Mouse (Mus musculus) layer of hippocampus, postnatal 10 days (tissue): ENCODE data around the gene Slc6a17. TPM values are rescaled to one million over a fixed set of nuclear protein-coding genes. Genes with fewer than 3 reads are reported as not detected.

Experiments used
- DNase-seq, 2 experiments: peaks; one replicate each; pipeline ENCODE4 v3.0.0; 2021; ENCODE audit warnings: low spot score in 2 of 2
- long read RNA-seq: library from polyadenylated mRNA; stranded (forward); transcript quantifications from one replicate; pipeline ENCODE4 v2.0.0, GENCODE M21; 2023
- total RNA-seq, 2 experiments: library from RNA; stranded (reverse); gene quantifications; 2 replicates each; pipeline ENCODE4 v1.2.3; 2021

Gene Slc6a17
- total RNA-seq: 100 to 1,000 TPM; 197 to 222 TPM
- long read RNA-seq, full-length matches to known transcripts: 2 of 50 reads
- long read RNA-seq, partial matches to known transcripts: 6 of 50 reads
- long read RNA-seq, other reads (novel, unspliced or antisense): 42 of 50 reads

DNA sequence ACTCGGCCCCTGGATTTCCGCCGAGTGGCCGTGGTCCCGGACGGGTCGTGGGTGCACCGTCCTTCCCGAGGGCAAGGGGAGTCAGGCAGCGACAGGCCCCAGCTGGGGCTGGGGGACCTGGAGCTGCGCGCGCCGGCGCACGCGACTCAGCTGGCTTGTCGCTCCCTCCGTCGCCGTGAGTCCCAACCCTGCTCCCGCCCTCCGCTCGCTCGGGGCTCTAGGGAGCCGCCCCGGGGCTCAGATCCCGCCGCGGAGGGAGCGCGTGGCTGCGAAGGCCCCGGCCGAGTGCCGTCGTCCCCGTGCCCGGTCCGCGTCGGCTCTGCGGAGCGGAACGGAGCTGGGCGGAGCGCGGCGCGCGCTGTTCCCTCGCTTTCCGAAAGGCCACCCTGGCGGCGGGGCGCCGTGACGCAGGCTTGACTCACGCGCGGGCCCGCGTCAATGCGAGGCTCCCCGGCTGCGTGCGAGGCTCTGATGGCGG, at the start of gene Slc6a17:
Gene Slc6a17 (minus strand): TSS at position 388 of the 478 bp plus-strand sequence.
- DNase-seq: peak; percentile 80 to 85

DNA sequence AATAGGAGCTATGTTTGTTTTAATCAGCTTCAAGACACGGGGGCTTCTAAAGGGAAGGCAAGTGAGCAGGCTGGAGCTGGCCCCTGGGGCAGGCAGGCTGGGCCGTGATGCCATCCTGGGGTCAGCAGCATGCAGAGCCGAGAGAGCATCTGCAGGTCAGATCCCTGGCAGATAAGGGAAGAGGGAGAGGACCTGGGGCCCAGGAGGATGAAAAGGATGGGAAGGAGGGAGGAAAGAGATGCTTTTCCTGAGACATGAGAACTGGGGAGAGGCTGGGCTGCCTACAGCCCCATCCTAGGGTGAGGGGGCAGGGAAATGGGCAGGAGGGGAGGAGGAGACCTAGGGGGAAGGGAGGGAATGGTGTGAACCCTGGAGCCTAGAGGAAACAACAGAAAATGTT, 47.5 kb upstream of the Slc6a17 start:
- no peak for DNase-seq

DNA sequence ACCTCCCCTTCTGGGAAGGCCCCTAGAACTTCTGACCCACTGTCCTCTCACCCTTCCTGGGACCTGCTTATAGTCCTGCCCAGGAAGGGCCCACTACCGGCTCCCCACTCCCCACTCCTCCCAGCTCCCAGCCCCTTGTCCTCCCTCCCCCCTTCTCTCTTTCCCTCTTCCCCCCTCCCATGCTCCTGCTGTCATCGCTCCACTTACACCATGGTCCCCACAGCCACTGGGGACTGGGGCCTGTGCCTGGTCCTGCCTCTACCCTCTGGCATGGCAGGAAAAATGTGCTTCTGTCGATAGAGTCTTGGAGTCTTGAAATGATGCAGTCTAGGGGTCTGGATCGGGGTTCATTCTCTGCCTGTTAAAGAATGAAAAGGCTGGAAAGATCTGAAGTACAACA, 46.1 kb upstream of the Slc6a17 start:
- no peak for DNase-seq

DNA sequence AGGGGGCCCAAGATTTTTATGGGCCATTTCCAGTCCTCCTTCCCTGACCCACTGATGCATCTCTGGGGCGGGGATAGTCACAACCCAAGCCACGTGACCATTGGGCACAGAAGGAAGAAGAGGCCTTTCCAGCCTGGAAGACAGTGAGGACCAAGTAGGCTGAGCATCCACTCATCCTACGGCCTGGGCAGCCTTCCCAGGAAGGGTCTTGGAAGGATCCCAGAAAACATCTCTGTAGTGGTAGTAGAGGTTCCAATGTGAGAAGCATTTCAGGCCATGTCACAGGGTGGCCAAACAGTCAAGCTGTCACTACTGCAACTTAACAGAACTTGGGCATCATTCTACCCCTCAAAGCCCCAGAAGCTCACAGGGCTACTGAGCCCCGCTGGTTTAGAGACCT, 44.8 kb upstream of the Slc6a17 start:
- no peak for DNase-seq

DNA sequence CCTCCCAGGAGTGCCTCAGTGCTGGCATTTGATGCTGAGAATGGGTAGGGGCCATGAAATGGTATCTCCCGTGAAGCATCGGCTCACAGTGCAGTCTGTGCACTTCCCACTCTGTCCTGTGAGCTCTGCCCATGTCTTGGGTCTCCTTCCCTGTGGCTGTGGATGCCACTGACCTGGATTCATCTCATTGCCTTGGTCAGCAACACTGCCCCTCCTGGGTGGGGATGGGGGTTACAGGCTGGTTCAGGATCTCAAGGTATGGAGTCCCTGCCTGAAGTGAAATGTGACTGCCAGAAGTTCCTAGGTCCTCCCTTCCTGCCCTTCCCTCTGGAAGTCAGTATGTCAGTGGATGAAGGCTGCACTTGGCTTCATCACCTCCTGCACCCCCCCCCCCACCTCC, 44.3 kb upstream of the Slc6a17 start:
- DNase-seq: no peak

DNA sequence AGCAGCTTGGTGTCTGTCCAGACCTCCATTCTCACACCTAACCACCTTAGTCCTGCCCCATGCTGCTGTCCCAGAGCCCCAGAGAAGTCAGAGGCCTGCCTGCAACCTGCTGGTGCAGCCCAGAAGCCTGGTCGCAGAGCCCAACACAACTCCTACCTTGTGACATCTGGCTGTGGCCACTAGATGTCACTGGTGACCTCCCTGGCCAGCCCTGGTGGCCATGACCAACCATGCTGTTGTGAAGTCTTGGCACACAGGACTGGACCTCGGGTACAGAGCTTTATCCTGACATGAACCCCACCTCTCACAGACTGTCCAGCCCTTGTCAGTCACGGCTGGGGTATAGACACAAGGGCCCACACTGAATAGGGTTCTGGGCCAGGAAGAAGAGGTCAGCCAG, 41.4 kb upstream of the Slc6a17 start:
- DNase-seq: peak; percentile 60 to 75

DNA sequence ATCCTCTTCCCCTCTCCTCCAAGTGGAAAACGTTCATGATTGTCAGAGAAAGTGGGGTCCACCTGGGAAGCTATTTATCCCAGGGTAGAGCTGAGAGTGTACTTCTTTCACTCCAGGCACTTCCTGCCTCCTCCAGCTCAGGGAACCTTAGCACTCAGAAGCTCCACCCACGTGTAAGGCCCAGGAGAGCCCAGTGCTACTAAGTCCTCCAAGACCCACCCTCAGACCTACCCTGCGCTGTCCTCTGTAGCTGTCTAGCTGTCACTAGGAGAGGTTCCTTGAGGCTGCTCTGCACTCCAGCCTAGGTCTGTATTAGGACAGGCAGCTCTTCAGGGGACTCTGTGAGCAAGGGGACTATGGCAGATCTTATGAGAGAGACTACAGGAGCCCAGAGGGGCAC, 40.9 kb upstream of the Slc6a17 start:
- DNase-seq: no peak

DNA sequence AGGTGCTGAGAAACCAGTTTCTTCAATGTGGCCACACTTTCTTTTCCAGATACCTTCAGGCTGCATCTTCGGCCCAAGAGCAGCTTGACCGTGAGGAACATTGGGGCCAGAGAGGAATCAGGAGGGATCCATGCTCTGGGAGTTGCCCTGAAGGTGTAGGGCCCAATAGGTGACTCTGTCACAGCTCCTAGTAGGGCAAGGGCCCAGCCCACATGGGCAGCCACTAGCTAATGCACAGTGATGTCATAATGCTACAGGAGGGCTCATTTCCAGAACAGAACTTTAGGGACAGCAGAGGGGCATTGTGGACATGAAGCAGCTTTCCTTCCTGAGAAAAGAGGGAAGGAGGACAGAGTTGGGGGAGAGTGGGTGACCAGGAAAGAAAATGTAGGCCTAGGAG, 37.0 kb upstream of the Slc6a17 start, which contains the start of gene Ubl4b:
Gene Ubl4b (minus strand): TSS at position 232 of the 400 bp plus-strand sequence.
- no peak for DNase-seq

DNA sequence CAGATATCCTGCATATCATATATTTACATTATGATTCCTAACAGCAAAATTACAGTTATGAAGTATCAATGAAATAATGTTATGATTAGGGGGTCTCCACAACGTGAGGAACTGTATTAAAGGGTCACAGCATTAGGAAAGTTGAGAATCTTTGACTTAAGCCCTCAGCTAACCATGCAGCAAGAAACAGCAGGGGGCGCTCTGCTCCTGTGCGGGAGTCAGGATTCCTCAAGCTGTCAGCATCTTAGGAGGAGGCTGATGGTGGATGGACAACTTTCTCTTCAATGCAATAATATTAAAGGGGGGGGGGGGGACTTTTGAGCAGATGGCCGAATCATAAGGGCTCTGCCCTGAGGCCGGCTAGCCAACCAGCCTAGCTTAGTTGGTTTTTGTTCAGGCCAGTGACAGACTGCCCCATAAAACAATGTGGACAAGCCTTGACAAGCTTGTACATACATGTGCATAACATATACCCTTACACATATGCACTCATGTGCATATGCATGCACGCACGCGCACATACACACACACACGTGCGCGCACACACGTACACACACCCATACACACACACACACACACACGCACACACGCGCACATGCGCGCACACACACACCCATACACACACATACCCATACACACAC, 32.7 kb upstream of the Slc6a17 start:
- DNase-seq: peak; percentile 73 to 75

DNA sequence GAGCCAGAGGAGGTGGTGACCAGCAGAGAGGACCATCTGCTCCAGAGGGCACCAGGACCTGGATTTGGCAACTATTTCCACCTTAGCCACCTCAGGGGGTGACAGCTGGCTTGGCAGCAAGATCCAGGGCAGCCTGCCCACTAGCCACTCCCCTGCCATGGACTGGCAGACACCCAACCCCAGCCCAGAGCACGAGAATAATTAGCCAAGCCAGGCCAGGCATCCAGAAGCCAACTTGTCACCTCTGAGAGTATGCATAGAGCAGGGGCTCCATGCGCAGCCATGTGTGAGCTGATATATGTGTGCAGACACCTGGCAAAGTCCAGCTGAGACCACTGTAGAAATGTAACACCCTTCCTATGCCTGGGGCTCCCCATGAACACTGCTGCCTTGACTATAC, 29.1 kb upstream of the Slc6a17 start:
- peak in 1 of 2 experiments; percentile 39 for DNase-seq

DNA sequence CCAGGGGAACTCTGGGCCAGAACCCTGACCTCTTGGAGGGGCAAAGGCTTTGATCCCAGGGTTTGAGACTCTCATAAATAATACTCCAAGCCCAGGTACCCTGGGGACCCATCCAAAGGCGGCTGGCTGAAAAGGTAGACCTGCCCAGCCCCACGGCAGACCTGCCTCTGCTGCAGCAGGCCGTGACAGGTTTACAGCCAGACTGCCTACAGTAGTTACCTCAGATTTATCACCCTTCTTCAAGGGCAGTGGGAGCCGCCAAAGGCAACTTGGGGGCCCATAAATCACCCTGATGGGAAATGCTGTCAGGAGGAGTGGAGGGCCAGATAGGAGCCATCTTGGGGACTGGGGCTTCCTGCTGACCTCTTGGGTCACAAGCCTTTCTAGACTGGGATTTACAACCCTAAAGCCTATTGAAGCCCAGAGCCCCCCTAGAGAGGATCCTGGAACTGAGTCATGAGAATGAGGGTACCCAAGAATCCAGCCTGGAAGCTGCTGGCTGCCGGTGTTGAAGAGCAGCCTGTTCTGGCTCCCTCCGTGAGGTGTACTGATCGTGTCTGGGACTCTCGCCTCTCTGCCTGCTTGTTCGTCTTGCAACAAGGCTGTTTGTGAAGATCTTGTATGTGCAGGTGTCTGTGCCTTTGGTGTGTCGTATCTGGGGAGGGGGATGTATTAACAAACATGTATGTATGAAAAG, 28.0 kb upstream of the Slc6a17 start:
- no peak for DNase-seq

DNA sequence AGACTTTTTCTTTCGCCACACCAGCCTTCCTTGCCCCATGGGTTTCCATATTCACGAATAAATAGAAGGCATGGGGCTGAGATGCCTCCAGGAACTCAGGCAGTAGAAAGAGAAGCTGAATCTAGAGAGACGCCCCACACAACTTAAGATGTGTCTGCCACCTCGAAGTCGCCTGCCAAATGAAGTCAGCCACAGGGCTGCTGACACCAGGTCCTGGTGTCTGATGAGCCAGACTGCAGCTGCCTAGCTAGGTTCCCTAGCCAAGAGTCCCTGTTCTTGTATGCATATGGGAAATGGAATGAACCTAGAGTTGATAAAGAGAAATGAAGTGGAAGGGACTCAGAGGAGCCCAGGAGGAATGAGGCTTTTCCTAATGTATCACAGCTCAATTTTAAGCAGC, 27.5 kb upstream of the Slc6a17 start:
- DNase-seq: no peak

DNA sequence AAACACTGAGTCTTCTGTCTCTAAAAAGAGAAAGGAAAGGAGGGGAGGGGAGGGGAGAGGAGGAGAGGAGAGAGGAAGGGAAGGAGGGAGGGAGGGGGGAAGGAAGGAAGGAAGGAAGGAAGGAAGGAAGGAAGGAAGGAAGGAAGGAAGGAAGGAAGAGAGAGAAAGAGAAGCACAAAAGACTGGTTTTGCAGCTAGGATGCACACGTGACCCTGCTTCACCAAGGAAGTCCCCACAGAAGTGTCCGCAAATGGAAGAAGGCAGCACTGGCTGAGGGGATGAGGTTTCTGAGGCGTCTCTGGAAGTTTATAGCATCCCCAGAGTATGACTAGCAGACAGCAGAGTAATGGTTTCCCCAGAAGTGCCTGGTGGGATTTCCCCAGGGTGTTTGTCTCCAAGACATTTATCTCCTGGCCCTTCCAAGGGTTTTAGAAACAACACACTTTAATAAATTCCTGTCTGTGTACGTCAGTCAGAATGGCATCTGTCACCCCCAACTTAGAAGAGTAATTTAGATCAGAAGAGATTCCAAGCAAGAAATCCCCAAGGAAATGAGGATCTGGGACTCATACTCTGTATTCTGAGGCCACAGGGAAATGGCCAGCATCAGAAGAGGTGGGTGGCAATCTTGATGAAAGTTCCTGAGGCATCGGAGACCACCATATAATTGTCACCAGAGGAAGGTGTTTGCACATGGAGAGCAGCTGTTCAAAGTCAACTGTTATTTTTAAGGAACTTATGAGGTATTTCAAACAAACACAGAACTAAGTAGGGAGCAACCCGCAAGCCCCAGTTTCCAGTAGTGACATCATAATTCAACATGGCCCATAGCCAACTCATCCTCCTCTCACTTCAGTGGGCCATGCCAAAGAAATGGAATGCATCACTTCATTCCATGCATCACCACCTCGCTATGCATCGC, 25.6 kb upstream of the Slc6a17 start:
- DNase-seq: no peak

DNA sequence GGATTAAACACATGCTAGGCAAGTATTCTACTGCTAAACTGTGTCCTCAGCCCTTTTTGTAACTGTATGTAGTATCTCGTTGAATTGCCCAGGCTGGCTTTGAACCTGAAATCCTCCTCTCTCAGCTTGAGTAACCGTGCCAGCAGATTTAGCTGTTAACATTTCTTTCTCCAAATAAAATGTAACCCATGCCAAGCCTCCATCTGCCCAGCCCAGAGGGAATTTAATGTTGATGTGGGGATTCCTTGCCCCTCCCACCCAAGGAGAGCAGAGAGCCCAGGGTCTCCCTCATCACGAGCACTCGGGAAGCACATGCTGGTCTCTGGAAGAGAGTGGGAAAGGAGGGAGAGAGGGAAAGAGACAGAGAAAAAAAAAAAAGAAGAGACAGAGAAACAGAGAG, 24.8 kb upstream of the Slc6a17 start:
- no peak for DNase-seq

DNA sequence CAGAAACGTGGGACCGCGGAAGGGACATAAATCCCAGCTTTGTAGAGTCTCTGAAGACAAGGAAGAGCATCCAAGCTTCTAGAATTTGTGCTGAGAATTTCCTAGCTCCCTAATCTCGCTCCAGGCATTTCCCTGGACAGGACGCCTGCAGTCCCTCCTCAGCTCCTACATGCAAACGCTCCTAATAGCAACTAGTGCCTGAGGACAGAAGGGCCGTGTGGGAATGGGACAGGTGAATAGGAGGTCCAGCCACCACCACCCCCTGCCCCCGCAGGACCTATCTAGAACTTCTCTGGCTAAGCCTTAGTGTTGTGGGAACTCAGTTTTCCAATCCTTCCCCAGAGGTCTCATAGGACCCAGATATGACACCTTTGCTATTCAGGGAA, 19.7 kb upstream of the Slc6a17 start:
- no peak for DNase-seq

DNA sequence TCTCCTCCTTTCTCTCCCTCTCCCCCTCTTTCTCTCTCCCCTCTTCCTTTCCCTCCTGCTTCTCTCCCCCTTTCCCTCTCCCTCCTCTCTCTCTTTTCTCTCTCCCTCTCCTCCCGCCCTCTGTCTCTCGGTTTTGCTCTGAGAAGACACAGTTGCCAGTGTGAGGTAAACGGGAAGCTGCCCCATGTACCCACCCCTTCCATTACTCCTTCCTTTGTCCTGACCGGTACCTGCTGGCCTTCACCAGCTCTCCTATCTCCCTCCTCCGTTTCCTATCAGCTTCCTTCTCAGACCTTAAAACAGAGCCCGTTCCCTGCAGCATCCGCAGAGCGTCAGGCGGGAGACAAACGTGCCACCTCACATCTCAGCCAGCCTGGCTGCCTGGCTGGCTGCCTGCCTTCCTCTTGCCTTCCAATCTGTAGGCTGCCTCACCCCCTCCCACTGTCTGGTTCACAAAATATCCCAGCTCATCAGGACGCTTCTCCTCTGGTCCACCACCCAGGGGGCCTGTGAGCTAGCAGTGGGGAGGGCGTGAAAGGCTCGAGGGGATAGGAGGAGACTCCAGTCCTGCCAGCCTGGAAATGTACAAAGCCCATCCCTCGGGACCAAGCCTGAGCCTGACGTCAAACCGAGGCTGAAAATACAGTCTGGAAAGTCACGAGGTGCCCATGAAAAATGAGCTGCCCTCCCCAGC, 19.1 kb upstream of the Slc6a17 start:
- DNase-seq: peak; percentile 67 to 78

DNA sequence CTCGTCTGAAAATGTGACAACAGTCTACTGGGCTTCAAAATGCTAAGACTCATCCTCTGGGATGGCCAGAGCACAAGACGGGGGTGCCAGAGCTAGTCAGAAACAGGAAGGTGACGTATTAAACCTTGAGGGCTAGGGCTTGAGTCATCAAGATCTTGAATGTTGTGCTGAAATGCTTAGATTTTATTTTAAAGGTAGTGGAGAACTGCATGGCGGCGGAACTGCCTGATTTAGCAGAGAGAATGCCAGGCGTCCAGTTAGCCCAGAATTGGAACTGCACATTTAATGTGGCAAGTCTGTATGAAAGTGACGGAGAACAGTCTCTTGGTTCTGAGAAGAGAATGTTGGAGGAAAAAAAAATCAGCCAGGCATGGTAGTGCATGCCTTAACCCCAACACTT, 17.1 kb upstream of the Slc6a17 start:
- no peak for DNase-seq

DNA sequence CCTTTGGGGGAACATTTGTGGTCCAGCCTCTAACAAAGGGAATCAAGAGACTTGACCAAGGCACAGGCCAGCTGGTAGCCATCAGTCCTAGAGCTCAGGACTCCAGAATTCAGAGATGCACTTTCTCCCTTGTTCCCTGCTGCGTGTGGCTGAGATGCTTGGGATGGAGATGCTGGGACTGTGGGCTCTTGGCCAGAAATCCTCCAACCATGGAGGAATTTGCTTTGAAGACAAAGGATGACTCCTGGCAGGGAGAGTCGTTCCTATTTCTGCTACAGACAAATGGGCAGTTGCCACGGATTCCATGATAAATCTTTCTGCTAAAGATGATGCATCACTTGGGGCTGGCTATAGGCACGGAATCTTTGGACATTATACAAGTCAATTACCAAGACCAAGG, 15.7 kb upstream of the Slc6a17 start:
- no peak for DNase-seq

DNA sequence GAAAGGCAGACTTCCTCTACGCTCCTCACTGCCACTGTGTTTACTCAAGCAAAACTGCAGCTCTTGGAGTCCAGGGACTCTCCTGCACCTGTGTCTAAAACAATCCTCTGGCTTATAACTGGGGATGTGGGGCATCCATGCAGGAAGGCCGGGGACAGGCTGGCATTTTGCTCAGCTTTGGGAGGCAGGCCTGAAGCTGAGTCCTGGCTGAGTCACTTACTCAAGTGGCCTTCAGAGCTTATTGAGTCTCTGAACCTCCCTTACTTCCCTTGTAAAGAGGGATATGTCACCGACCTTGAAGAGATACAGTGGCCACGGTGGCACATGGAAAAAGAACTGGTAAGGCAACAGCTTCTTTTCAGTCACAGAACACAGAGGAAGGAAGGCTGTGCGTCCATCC, 12.8 kb upstream of the Slc6a17 start:
- no peak for DNase-seq

DNA sequence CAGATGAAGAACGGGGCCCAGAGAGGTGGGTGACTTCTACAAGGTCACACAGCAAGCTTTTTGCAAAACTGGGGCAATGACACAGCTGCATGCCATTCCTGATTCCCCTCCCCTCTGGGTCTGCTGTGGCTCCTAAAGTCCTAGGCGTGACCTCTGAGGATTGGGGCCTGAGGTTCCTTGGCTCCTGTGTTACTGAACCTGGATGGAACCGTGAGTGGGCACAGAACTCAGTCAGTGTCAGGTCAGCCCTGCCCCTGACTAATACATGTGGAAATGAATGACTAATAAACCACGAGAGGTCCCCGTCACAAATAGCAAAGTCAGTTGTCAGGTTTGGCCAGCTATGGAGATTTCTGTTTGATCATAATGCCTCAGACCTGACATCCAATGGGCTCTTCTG, 11.4 kb upstream of the Slc6a17 start:
- no peak for DNase-seq
